Mouse (Mus musculus): ENCODE measurements around the gene Clcn2.

The Clcn2 gene

GRCm38 (mm10) chr16:20653315-20653714 is 64.2 kb downstream of the Clcn2 start:
- DNase-seq (ENCODE audit: low spot score) = no peak

Data from retina, embryonic 14.5 days (tissue).